Mouse (Mus musculus) MEL (cell line): ENCODE data around the gene Wars2. TPM values are rescaled to one million over a fixed set of nuclear protein-coding genes. Genes with fewer than 3 reads are reported as not detected.

Experiments
- DNase-seq: peaks from one replicate; pipeline ENCODE4 v3.0.0; 2011; ENCODE audit warnings: low read depth, low spot score
- H3K27ac ChIP-seq: 2 replicates; pipeline ENCODE4 v1.5.1; 2012; ENCODE audit warnings: low read depth, mild to moderate bottlenecking, control low read depth, low read length, moderate library complexity; ENCODE audit not compliant: control insufficient read depth
- H3K27me3 ChIP-seq, 2 experiments: fragments of 150-350 bp in 1 of 2; sonication (generic) in 1 of 2; 2 replicates each; pipeline ENCODE4 v1.6.1; 2012; ENCODE audit warnings: low read length in 2 of 2, mild to moderate bottlenecking in 2 of 2, improper control_type of control experiment in 1 of 2, moderate library complexity in 1 of 2; ENCODE audit not compliant: insufficient read depth in 2 of 2, control insufficient read depth in 1 of 2
- H3K36me3 ChIP-seq, 2 experiments: 2 replicates each; pipeline ENCODE4 v1.6.1; 2012 to 2014; ENCODE audit warnings: low read length in 2 of 2, improper control_type of control experiment in 1 of 2, inconsistent platforms in 1 of 2, mild to moderate bottlenecking in 1 of 2; ENCODE audit not compliant: insufficient read depth in 2 of 2, control insufficient read depth in 1 of 2
- H3K4me1 ChIP-seq, 2 experiments: fragments of 150-350 bp in 1 of 2; sonication (generic) in 1 of 2; 2 replicates each; pipeline ENCODE4 v1.6.1; 2012; ENCODE audit warnings: low read length in 2 of 2, improper control_type of control experiment in 1 of 2, mild to moderate bottlenecking in 1 of 2; ENCODE audit not compliant: insufficient read depth in 2 of 2, control insufficient read depth in 1 of 2
- H3K4me3 ChIP-seq, 2 experiments: fragments of 150-350 bp in 1 of 2; sonication (generic) in 1 of 2; 2 replicates each; pipeline ENCODE4 v1.5.1; 2012; ENCODE audit warnings: low read depth in 2 of 2, low read length in 2 of 2, mild to moderate bottlenecking in 2 of 2, moderate library complexity in 2 of 2, control low read depth in 1 of 2, improper control_type of control experiment in 1 of 2; ENCODE audit not compliant: control insufficient read depth in 1 of 2, insufficient read depth in 1 of 2
- H3K79me2 ChIP-seq: 2 replicates; pipeline ENCODE4 v1.6.1; 2012; ENCODE audit warnings: mild to moderate bottlenecking, low read length, moderate library complexity; ENCODE audit not compliant: control insufficient read depth, poor library complexity, insufficient read depth
- H3K9ac ChIP-seq: 2 replicates; pipeline ENCODE4 v1.6.1; 2012; ENCODE audit warnings: low read depth, mild to moderate bottlenecking, control low read depth, low read length, moderate library complexity; ENCODE audit not compliant: control insufficient read depth, poor library complexity, severe bottlenecking
- H3K9me3 ChIP-seq: fragments of 150-350 bp; sonication (generic); replicated peaks from 2 replicates; pipeline ENCODE4 v1.6.1; 2012; ENCODE audit warnings: mild to moderate bottlenecking, low read length, improper control_type of control experiment, moderate library complexity; ENCODE audit not compliant: insufficient read depth
- CHD1 ChIP-seq: IDR thresholded peaks from 2 replicates; pipeline ENCODE4 v1.6.1; 2012; ENCODE audit warnings: low read depth, mild to moderate bottlenecking, inconsistent platforms, low read length, improper control_type of control experiment
- CTCF ChIP-seq, 3 experiments: IDR thresholded peaks in 2 of 3; conservative IDR thresholded peaks in 1 of 3; 2 replicates each; pipeline ENCODE4 v1.5.1; 2011 to 2012; ENCODE audit warnings: low read length in 3 of 3, low read depth in 2 of 3, mild to moderate bottlenecking in 2 of 3, improper control_type of control experiment in 1 of 3, inconsistent platforms in 1 of 3, mixed read lengths in 1 of 3, moderate library complexity in 1 of 3; ENCODE audit not compliant: control insufficient read depth in 1 of 3, insufficient read depth in 1 of 3, poor library complexity in 1 of 3, severe bottlenecking in 1 of 3
- EP300 ChIP-seq, 2 experiments: IDR thresholded peaks; 2 replicates each; pipeline ENCODE4 v1.6.1; 2011; ENCODE audit warnings: improper control_type of control experiment in 2 of 2, low read length in 2 of 2, low read depth in 1 of 2, mild to moderate bottlenecking in 1 of 2
- JUND ChIP-seq: IDR thresholded peaks from 2 replicates; pipeline ENCODE4 v1.6.1; 2011; ENCODE audit warnings: low read depth, mild to moderate bottlenecking, improper control_type of control experiment, low read length
- KAT2A ChIP-seq: conservative IDR thresholded peaks from 2 replicates; pipeline ENCODE4 v1.6.1; 2012; ENCODE audit warnings: low read depth, low read length, improper control_type of control experiment, inconsistent platforms
- MAFK ChIP-seq: IDR thresholded peaks from 2 replicates; pipeline ENCODE4 v1.6.1; 2011; ENCODE audit warnings: low read depth, mild to moderate bottlenecking, low read length, improper control_type of control experiment, borderline replicate concordance
- MAX ChIP-seq: IDR thresholded peaks from 2 replicates; pipeline ENCODE4 v1.6.1; 2011; ENCODE audit warnings: low read length, improper control_type of control experiment
- MAZ ChIP-seq: IDR thresholded peaks from 2 replicates; pipeline ENCODE4 v1.6.1; 2012; ENCODE audit warnings: low read depth, mild to moderate bottlenecking, inconsistent platforms, low read length, improper control_type of control experiment
- MEF2A ChIP-seq: IDR thresholded peaks from 2 replicates; pipeline ENCODE4 v1.6.1; 2014; ENCODE audit warnings: low read depth, mild to moderate bottlenecking, inconsistent platforms, low read length, improper control_type of control experiment; ENCODE audit not compliant: poor library complexity, insufficient replicate concordance, severe bottlenecking; ENCODE audit errors: extremely low read depth
- MXI1 ChIP-seq: IDR thresholded peaks from 2 replicates; pipeline ENCODE4 v1.6.1; 2011; ENCODE audit warnings: mild to moderate bottlenecking, low read depth, low read length, improper control_type of control experiment
- MYB ChIP-seq: IDR thresholded peaks from 2 replicates; pipeline ENCODE4 v1.6.1; 2011; ENCODE audit warnings: mild to moderate bottlenecking, low read depth, low read length, improper control_type of control experiment
- NELFE ChIP-seq: IDR thresholded peaks from 2 replicates; pipeline ENCODE4 v1.6.1; 2011; ENCODE audit warnings: low read depth, low read length, improper control_type of control experiment
- POLR2A ChIP-seq, 2 experiments: IDR thresholded peaks; 2 replicates each; pipeline ENCODE4 v1.6.1; 2011 to 2012; ENCODE audit warnings: low read length in 2 of 2, mild to moderate bottlenecking in 2 of 2, control low read depth in 1 of 2, improper control_type of control experiment in 1 of 2, low read depth in 1 of 2, moderate library complexity in 1 of 2; ENCODE audit not compliant: control insufficient read depth in 1 of 2, insufficient read depth in 1 of 2, poor library complexity in 1 of 2
- RAD21 ChIP-seq: IDR thresholded peaks from 2 replicates; pipeline ENCODE4 v1.6.1; 2011; ENCODE audit warnings: mild to moderate bottlenecking, low read depth, low read length, improper control_type of control experiment
- TAL1 ChIP-seq: IDR thresholded peaks from 2 replicates; pipeline ENCODE4 v1.6.1; 2012; ENCODE audit warnings: mild to moderate bottlenecking, inconsistent platforms, low read length, moderate library complexity, mixed read lengths
- TCF12 ChIP-seq: IDR thresholded peaks from 2 replicates; pipeline ENCODE4 v1.6.1; 2014; ENCODE audit warnings: low read depth, mild to moderate bottlenecking, inconsistent platforms, low read length, improper control_type of control experiment, moderate library complexity
- UBTF ChIP-seq: IDR thresholded peaks from 2 replicates; pipeline ENCODE4 v1.6.1; 2012; ENCODE audit warnings: low read depth, mild to moderate bottlenecking, inconsistent platforms, low read length, improper control_type of control experiment, moderate library complexity, borderline replicate concordance; ENCODE audit not compliant: insufficient read depth
- USF1 ChIP-seq: IDR thresholded peaks from 2 replicates; pipeline ENCODE4 v1.6.1; 2014; ENCODE audit warnings: low read depth, mild to moderate bottlenecking, inconsistent platforms, low read length, improper control_type of control experiment, moderate library complexity
- ZNF384 ChIP-seq: IDR thresholded peaks from 2 replicates; pipeline ENCODE4 v1.6.1; 2012; ENCODE audit warnings: low read depth, mild to moderate bottlenecking, inconsistent platforms, low read length, improper control_type of control experiment
- polyA plus RNA-seq, 2 experiments: library from polyadenylated mRNA; stranded (reverse) in 1 of 2; unstranded in 1 of 2; fragments of >175 nt in 1 of 2; fragments of >200 nt in 1 of 2; gene quantifications; 2 replicates each; pipeline versions ENCODE4 v1.2.1 to v1.2.4; 2012; ENCODE audit warnings: low replicate concordance in 2 of 2, low read depth in 1 of 2; ENCODE audit not compliant: insufficient read length in 2 of 2, insufficient read depth in 1 of 2, missing spikeins in 1 of 2
- total RNA-seq: library from RNA; depleted of rRNA; stranded (reverse); fragments of 300-350 nt; gene quantifications from 2 replicates; pipeline ENCODE4 v1.2.3, GENCODE M21; 2012

The Wars2 gene
- total and polyA plus RNA-seq, 3 experiments = 8.8 to 11.4 TPM; not detected in 1

DNA sequence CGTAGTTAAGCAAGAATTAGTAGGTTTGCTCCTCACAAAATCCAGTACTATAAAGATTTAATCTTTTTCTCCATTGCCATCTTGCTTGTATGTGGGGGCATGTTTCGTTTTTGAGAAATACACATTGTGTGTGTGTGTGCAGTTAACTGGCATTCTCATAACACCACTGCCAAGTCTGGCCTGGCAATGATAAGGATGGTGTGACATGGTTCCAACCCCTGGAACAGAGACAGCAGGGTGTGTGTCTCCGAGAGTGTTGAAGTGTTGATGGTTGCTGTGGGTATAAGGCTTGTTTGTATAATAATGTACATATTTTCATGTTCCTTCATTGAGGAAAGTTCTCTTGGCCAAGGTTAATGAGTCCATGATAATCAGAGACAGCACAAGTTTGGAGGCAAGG, 19.1 kb downstream of the Wars2 start:
- no peak overlapping the region for H3K27ac ChIP-seq

GRCm38 (mm10) chr3:99162191-99162590, 21.3 kb downstream of the Wars2 start:
- Histone ChIP-seq H3K79me2 (peaks cover 1% of the 10 kb centered on the region; the same call in 1 of the 2 replicates), H3K27me3 (no peaks in the 10 kb centered on the region), H3K36me3 (0 out of 4 replicates have a peak, but pooled peaks cover 0 to 2% of the 10 kb centered on the region in 2 experiments), H3K9me3 (no peaks in the 10 kb centered on the region), H3K9ac (no peak overlapping the region), H3K4me3 (no peak overlapping the region), H3K27ac (no peak overlapping the region), H3K4me1 (peaks cover 0 to 6% of the 10 kb centered on the region in 2 experiments; a peak in 1 of 4 replicates)
- no peak for DNase-seq
- TF ChIP-seq JUND (no peak), MXI1 (no peak), CTCF (IDR thresholded peaks at IDR 0.05 in 2 of 3, conservative IDR thresholded peaks at IDR 0.05 in 1 of 3; ENCODE audit: control insufficient read depth in 1 of 3, insufficient read depth in 1 of 3, low read depth in 2 of 3, low read length in 3 of 3, poor library complexity in 1 of 3, severe bottlenecking in 1 of 3) (no peak)

More for the DNA sequence above, 19.1 kb downstream of the Wars2 start:
- Histone ChIP-seq H3K36me3 (peaks cover 0 to 3% of the 10 kb centered on the region in 2 experiments; a peak in 1 of 4 replicates), H3K79me2 (no peaks in the 10 kb centered on the region), H3K27me3 (no peaks in the 10 kb centered on the region), H3K9ac (no peak overlapping the region), H3K4me3 (no peak overlapping the region), H3K9me3 (no peaks in the 10 kb centered on the region), H3K4me1 (peaks cover 0 to 7% of the 10 kb centered on the region in 2 experiments; a peak in 1 of 4 replicates)
- no peak for TF ChIP-seq CHD1
- peak; percentile 8 for DNase-seq

GRCm38 (mm10) chr3:99167734-99168133, 26.9 kb downstream of the Wars2 start:
- Histone ChIP-seq H3K4me1 (0 out of 4 replicates have a peak, but pooled peaks cover 0 to 2% of the 10 kb centered on the region in 2 experiments), H3K79me2 (peaks cover 1% of the 10 kb centered on the region; the same call in 1 of the 2 replicates), H3K27ac (no peak overlapping the region), H3K27me3 (no peaks in the 10 kb centered on the region), H3K4me3 (no peak overlapping the region), H3K36me3 (no peaks in the 10 kb centered on the region), H3K9me3 (no peaks in the 10 kb centered on the region), H3K9ac (no peak overlapping the region)
- TF ChIP-seq RAD21 (peak; percentile 12), UBTF (no peak), MEF2A (no peak)
- DNase-seq = no peak

DNA sequence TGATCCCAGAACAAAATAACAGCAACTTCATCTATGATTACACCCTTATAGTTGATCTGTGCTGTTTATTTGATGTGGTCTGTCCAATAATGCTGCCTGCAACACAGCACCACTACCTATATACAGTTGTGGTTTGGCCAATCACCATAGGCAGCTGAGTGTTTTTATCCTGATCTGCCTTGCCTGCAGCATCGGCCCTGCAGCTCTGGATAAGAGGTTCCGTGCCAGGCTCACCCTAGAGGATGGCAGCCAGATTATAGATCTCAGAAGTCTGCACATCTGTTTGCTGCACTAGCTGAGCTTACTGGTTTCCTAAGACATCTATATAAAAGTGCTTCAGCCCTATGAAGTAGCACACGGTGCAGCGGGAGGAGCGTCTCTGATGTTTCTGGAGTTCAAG, 32.3 kb downstream of the Wars2 start:
- no peaks in the 10 kb centered on the region; the same call in 1 of the 2 replicates for H3K79me2 ChIP-seq
- H3K9ac ChIP-seq = no peak overlapping the region
- no peaks in the 10 kb centered on the region for H3K36me3 ChIP-seq
- H3K9me3 ChIP-seq = no peaks in the 10 kb centered on the region
- H3K27me3 ChIP-seq = no peaks in the 10 kb centered on the region
- H3K27ac ChIP-seq = no peak overlapping the region
- 0 out of 4 replicates have a peak, but pooled peaks cover 0 to 2% of the 10 kb centered on the region in 2 experiments for H3K4me1 ChIP-seq
- peak; percentile 36 for DNase-seq
- no peak overlapping the region for H3K4me3 ChIP-seq
- TF ChIP-seq MXI1 (no peak), MEF2A (no peak), EP300 (IDR thresholded peaks at IDR 0.05; ENCODE audit: low read depth in 1 of 2, low read length in 2 of 2) (peak; percentile 56 to 75; a peak in 3 of 4 replicates), USF1 (no peak), TAL1 (peak; percentile 45; the same call in 1 of the 2 replicates), RAD21 (no peak), ZNF384 (no peak), TCF12 (peak; percentile 73; the same call in 1 of the 2 replicates), POLR2A (IDR thresholded peaks at IDR 0.05; ENCODE audit: control insufficient read depth in 1 of 2, insufficient read depth in 1 of 2, low read depth in 1 of 2, low read length in 2 of 2, poor library complexity in 1 of 2) (no peak), CTCF (IDR thresholded peaks at IDR 0.05 in 2 of 3, conservative IDR thresholded peaks at IDR 0.05 in 1 of 3; ENCODE audit: control insufficient read depth in 1 of 3, insufficient read depth in 1 of 3, low read depth in 2 of 3, low read length in 3 of 3, poor library complexity in 1 of 3, severe bottlenecking in 1 of 3) (no peak), CHD1 (no peak), MAX (no peak), MAFK (no peak), NELFE (no peak), KAT2A (no peak), MYB (no peak), MAZ (no peak)
